Mouse (Mus musculus) stomach, postnatal 0 days (tissue): Measurements from ENCODE around the gene Strbp.

ENCODE experiments used
- CTCF ChIP-seq: IDR thresholded peaks from 2 replicates; pipeline ENCODE4 v1.5.1; 2016; ENCODE audit warnings: antibody characterized with exemption, low read depth, mild to moderate bottlenecking, moderate library complexity
- EP300 ChIP-seq: optimal IDR thresholded peaks from 2 replicates; pipeline ENCODE3; 2016; ENCODE audit warnings: antibody characterized with exemption

GRCm38 (mm10) chr2:37722674-37723465, 19.2 kb upstream of the Strbp start:
- TF ChIP-seq CTCF (no peak), EP300 (no peak)
